Mouse (Mus musculus) cerebellum, adult 11 months (tissue): ENCODE measurements around the gene Zbtb37.
"Not testable (repeated sequence)": the region's sequence is repeated elsewhere in the genome, so short reads cannot be mapped to it uniquely, and the experiment has no call there.

Source experiments
- DNase-seq: peaks from one replicate; pipeline ENCODE4 v3.0.0; 2022

Zbtb37 gene

GRCm38 (mm10) chr1:161032345-161032744, 2.3 kb downstream of the Zbtb37 start:
- DNase-seq, result no peak

DNA sequence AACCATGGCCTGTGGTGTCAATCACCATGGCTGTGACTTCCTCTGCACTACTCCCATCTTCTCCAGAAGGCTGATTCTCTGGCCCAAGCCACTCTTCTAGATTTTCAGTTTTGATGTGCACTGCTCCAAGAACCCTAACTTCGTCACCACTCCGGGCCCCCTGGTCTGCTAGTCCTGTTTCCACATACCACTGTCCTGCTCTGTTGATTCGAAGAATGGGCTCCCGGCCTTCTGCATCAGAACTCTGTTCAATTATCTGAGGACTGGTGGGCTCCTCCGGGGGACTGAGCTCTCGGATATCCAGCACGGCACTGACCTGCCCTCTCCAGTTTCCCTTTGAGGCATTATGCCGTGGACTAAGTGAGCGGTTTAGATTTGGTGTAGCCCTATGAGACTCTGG, 2.8 kb downstream of the Zbtb37 start:
- DNase-seq, result no peak

DNA sequence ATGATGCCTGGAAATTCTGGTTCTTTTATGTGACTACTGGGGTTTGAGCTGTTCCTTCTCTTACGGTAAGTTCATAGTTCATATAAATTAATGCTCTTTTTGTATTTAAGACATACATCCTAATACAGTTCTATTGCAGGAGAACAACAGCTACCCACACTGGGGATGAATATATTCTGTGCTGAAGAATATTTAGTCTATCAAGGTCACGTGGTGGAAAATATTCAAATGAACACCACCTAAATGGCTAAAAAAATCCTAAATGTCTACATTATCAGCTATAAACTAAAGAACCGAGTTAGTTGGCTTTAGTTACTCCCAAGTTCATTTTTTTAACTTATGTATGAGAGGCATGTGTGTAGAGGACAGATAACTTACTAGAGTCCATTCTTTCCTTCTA, 4.6 kb downstream of the Zbtb37 start:
- DNase-seq, result no peak

GRCm38 (mm10) chr1:161028427-161028826, 6.2 kb downstream of the Zbtb37 start:
- not testable (repeated sequence) for DNase-seq

DNA sequence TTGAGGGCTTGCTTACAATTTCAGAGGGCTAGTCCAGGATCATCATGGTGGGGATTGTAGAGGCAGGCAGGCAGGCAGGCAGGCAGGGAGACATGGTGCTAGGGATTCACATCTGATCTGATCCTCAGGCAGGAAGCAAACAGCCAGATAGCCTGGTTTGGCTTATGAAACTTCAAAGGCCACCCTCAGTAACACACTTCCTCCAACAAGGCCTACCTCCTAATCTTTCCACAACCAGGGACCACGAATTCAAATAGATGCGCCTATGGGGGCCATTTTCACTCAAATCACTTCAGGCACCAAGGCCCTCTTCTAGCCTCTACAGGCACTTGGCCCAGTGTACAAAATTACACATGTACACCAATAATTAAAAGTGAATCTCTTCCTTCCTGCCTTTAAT, 7.5 kb downstream of the Zbtb37 start:
- no peak for DNase-seq

GRCm38 (mm10) chr1:161025410-161026210, 9.0 kb downstream of the Zbtb37 start:
- DNase-seq, result no peak

GRCm38 (mm10) chr1:161020051-161020450, 14.6 kb downstream of the Zbtb37 start:
- DNase-seq, result no peak

DNA sequence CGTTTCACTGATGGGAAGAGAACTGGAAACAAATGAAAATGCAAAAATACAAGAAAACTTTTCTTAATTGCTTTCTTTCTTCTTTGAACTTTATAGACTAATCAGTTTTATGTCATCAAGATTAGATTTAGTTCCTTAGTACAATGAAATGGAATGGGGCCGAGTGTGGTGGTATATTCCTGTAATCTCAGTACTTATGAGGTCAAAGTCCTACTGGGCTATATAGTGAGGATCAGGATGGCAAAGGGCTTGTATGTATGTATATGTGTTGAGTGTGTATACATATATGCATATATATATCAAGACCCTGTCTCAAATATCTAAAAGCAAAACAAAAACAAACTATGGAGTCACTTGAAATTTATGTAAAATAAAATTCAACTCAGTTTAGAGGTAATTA, 18.3 kb downstream of the Zbtb37 start:
- no peak for DNase-seq

GRCm38 (mm10) chr1:161010436-161010835, 24.2 kb downstream of the Zbtb37 start:
- DNase-seq, result no peak

- DNase-seq, result no peak
Observed at GRCm38 (mm10) chr1:161008038-161008437, 26.6 kb downstream of the Zbtb37 start.

GRCm38 (mm10) chr1:161006471-161006870, 28.2 kb downstream of the Zbtb37 start:
- DNase-seq, result no peak

DNA sequence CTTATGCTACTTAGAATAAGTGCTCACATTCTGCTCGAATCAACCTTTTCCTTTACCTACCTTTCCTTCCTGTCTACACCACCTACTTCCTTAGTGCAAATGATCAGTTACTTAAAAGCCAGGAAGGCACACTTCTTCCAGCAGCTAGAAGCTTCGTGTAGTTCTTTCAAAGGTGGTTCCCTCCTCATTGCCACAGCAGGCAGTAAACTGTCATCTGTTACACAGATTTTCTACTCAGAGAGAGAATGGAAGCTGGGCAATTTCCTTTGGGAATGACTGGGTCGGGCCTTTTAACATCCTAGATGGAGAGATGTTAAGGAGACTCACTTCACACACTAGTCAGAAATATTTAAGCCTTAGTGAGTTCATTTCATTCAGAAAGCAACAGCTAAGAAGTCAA, 29.1 kb downstream of the Zbtb37 start:
- no peak for DNase-seq

DNA sequence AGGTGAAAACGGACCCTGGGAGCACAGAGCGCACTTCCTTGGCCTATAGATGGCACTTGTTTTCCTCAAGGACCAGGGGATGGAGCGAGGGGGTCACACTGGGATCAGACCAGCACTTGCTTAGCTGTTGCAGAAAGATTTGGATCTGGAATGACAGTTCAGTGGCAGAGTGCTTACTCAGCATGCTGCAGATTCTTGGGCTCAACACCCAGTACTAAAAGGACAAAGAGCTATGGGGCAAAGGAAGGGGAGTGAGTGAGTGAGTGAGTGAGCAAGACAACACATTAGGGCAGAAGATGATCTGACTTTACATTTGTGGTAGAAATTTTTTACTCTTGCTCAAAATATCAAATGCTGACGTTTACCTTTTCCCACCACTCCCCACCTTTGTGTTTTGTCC, 29.7 kb downstream of the Zbtb37 start:
- DNase-seq, result no peak

GRCm38 (mm10) chr1:160993851-160994250, 40.8 kb downstream of the Zbtb37 start:
- DNase-seq, result no peak

DNA sequence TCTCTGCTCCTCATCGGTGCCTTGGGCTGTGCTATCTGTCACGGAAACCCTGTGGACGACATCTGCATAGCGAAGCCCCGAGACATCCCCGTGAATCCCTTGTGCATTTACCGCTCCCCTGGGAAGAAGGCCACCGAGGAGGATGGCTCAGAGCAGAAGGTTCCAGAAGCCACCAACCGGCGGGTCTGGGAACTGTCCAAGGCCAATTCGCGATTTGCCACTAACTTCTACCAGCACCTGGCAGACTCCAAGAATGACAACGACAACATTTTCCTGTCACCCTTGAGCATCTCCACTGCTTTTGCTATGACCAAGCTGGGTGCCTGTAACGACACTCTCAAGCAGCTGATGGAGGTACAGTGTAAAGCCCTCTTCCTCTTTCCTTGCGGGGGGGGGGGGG, 45.3 kb downstream of the Zbtb37 start:
- no peak for DNase-seq

DNA sequence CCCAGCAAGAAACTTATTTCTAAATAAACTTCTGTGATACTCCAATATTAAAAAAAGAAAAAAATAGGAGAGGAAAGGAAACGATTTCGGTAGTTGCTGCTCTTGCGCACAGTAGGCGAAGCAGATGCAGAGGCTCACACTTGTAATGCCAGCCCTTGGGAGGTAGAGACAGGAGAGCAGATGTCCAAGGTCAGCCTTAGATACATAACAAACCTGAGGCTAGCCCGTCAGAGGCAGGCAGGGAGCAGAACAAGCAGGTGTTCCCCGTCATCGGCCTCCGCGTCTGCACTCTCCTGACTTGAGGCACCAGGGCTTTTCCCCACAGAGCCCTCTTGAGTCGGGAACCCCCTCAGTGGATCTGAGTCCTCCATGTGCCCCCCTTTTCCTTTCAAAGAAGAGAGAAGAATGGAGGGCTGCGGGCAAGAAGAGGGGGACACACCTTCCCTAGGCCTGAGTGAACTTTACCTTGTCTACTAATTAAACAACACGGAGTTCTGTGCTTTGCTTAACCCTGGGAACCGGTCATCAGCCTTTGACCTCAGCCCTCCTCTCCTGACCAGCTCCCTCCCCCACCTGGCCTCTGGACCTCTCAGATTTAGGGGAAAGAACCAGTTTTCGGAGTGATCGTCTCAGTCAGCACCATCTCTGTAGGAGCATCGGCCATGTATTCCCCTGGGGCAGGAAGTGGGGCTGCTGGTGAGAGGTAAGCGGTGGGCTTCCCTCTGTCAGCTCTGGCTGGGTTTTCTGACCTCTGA, 47.6 kb downstream of the Zbtb37 start:
- DNase-seq, result no peak

DNA sequence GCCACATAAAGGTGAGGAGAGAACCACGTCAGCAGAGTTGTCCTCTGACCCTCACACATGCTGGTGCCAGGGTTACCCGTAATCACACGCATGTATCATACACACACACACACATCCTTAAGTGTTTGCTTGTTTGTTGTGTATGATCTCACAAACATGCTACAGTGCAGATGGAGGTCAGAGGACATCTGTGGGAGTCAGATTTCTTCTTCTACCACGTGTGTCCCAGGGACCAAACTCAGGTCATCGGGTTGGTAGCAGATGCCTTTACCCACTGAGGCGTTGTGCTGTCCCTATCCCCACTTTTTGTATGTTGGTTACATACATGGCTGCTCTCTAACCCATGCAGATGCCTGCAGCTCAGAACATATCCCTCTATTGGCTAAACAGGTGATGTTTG, 49.2 kb downstream of the Zbtb37 start:
- no peak for DNase-seq

- not testable (repeated sequence) for DNase-seq
Observed at GRCm38 (mm10) chr1:160984731-160985130, 49.9 kb downstream of the Zbtb37 start.

DNA sequence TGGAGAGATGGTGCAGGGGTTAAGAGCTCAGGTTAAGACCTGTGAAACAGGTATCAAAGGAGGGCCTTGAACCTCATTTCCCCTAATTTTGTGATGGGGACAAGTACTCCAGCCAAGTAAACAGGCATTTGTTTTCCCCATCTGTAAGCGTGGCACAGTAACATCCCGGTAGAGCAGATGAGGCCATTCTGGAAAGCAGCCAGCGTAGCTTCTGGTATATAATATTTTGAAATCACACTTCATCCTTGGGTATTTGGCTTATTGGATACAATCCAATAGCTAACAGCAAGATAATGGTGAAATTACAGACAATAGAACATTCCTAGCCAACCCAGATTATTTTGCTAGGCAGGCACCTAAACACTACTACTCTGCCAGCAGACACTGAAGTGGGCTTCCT, 51.8 kb downstream of the Zbtb37 start:
- no peak for DNase-seq

- no peak for DNase-seq
Observed at GRCm38 (mm10) chr1:160981337-160981736, 53.3 kb downstream of the Zbtb37 start.

GRCm38 (mm10) chr1:160980537-160981234, 54.0 kb downstream of the Zbtb37 start:
- no peak for DNase-seq

- DNase-seq, result no peak
Observed at GRCm38 (mm10) chr1:160980021-160980420, 54.6 kb downstream of the Zbtb37 start.

- no peak for DNase-seq
Observed at GRCm38 (mm10) chr1:160978071-160978735, 56.4 kb downstream of the Zbtb37 start, which contains the start of gene Serpinc1. TSS of gene Serpinc1 (plus strand) at chr1:160978585.
